Mouse (Mus musculus): ENCODE measurements around the gene Gm14434. TPM values are rescaled to one million over a fixed set of nuclear protein-coding genes. Genes with fewer than 3 reads are reported as not detected.

Gm14434 gene
- 1.4 and 1.9 TPM in 2 replicates for polyA plus RNA-seq (2012; rRNA removed)

DNA sequence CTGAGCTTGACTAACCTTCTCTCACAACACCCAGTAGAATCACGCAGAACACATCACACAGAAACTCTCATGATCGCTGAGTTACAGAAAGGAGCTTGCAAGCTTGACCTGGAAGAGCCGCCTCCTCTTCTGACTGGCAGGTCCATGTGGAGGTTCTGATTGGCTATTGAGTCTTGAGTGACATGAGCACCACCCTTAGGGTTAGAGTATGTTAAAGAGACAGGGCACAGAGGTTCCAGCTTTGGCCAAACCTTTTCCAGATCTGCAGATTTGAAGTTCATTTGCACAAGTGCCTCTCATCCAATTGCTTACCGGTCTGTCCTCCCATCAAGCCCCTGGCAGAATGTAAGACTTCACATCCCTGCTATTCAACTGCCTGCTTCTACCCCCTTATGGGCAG is at the start of gene Gm14434:
Gene Gm14434 (minus strand): TSS at position 101 of the 400 bp plus-strand sequence.

DNA sequence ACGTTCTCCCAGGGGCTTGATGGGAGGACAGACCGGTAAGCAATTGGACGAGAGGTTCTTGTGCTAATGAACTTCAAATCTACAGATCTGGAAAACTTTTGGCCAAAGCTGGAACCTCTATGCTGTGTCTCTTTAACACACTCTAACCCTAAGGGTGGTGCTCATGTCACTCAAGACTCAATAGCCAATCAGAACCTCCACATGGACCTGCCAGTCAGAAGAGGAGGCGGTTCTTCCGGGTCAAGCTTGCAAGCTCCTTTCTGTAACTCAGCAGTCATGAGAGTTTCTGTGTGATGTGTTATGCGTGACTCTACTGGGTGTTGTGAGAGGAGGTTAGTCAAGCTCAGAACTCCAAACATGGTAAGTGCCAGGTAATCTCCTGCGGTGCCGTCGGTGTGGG is 34.2 kb upstream of the Gm14434 start, which contains the start of gene Zfp967:
Gene Zfp967 (plus strand): TSS at position 301 of the 400 bp plus-strand sequence.

DNA sequence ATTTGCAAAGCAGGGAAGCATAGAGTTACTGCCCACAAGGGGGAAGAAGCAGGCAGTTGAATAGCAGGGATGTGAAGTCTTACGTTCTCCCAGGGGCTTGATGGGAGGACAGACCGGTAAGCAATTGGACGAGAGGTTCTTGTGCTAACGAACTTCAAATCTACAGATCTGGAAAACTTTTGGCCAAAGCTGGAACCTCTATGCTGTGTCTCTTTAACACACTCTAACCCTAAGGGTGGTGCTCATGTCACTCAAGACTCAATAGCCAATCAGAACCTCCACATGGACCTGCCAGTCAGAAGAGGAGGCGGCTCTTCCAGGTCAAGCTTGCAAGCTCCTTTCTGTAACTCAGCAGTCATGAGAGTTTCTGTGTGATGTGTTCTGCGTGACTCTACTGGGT is 63.3 kb downstream of the Gm14434 start, which contains the start of gene Gm14435:
Gene Gm14435 (plus strand): TSS at position 301 of the 400 bp plus-strand sequence.

Other genes with a start within 250 kb of the Gm14434 start
- not detected in 2 replicates for gene Gm11009, start 167.3 kb downstream of the Gm14434 start, polyA plus RNA-seq (2012; rRNA removed)
- gene Gm14435, start 63.2 kb downstream of the Gm14434 start, polyA plus RNA-seq (2012; rRNA removed) = 1.7 TPM in 1 of 2 replicates, not detected in the other
- gene Zfp967, start 34.3 kb upstream of the Gm14434 start, polyA plus RNA-seq (2012; rRNA removed) = not detected in 2 replicates
- gene Gm14308, start 149.6 kb upstream of the Gm14434 start, polyA plus RNA-seq (2012; rRNA removed) = 0.96 and 2.3 TPM in 2 replicates
- 1.3 and 2.1 TPM in 2 replicates for gene Zfp973, start 183.7 kb upstream of the Gm14434 start, polyA plus RNA-seq (2012; rRNA removed)
- 1.3 and 1.6 TPM in 2 replicates for gene Gm14305, start 221.5 kb upstream of the Gm14434 start, polyA plus RNA-seq (2012; rRNA removed)